Mouse (Mus musculus): ENCODE measurements around the gene Fkbp2.

Gene Fkbp2

DNA sequence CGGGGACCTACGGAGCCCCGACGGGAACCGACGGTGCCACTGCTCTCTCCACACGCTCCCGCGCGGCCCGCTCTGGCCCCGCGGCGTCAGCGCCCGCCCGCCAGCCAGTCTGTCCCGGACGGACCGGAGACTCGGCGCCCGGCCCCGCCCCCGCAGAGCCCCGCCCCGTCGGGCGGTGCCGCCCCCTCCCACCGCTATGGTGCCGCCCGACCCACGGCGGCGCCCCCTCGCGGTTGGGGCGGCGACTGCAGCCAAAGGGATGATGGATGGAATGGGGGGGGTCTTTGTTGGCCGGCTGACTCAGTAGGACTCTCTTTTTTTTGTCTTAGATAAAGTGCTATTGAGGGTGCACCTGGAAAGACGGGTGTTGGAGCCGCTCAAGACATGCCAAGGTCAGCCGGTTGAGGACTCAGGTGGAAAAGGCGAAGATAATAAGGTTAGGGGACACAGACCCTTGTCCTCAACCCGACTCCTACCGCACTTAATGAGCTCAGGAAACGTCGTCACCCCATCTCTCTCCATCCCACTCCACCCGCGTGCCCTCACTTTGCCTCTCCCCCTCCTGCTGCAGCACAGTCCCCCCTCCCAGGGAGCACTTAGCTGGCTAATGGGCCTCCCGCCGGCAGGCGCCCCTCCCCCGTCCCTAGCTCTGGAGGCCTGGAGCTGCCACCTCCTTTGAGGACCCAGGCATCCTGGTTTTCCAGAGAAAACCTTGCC is 10.5 kb downstream of the Fkbp2 start:
- no peak for DNase-seq

DNA sequence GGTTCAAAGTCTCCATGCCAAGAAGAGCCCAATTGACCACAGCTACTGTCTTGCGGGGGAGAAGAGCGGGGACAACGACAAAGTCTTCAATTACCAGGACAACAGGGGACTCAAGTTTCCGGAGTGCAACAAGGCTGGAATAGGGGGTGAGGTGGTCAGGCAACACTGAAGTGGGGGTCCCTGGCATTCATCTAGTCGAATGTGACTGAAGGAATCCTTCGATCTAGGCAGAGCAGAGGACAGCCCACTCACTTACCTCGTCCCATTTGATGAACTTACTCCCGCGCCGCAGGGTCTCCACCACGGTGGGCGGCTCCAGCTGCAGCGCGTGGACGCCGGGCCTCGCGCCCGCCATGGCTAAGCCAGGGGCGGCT is 11.0 kb downstream of the Fkbp2 start:
- DNase-seq, result no peak

DNA sequence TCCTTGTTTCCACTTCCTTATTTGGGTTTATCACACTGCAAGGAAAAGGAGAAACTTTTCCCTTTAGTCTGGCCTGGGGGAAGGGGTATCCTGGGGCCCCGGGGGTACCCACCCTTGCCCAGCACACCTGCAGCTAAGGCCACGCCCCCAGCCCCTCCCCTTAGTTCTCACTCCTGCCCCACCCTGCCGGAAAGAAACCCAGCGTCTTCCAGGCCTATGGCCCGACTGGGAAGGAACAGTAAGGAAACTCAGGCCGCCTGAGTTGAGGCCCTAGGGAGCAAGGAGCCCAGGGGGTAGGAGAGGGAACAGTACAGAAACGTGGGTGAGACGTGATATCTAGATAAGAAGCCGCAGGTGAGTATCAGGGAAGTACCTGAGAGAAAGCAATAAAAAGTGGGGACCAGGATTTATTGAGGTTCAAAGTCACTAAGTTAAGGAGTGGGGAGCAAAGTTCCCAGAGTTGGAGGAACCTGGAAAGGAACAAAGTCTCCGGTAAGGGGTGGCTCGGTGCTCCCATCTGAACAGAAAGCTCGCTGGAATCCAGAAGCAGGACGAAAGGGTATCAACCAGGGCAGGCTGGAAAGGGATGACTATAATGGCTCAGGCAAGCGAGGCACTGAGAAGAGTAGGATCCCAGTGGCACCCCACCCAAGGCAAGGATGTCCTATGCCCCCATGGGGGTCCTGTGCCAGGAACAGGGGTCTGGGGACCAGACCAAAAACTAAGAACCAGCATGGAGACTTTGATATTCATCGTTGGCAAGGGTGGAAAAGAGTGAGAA is 11.6 kb downstream of the Fkbp2 start:
- no peak for DNase-seq

DNA sequence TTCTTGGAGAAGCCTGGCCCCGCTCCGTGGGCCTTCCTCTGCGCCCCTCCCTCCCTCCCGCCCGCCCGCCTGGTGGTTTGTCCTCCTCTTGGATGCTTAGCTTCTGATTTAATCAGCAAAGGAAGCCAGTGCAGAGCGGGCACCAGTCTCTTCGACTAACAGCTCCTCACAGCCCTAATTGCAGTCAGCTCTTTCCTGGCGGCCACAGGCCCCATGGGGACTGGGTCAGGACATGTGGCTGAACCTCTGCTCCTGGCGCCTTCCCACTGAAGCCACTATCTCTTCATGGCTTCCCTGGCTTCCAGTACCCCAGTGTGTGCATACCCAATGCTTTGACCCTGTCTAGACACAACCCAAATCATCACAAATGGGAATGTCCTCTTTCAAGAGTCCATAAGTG is 23.8 kb downstream of the Fkbp2 start:
- no peak for DNase-seq

DNA sequence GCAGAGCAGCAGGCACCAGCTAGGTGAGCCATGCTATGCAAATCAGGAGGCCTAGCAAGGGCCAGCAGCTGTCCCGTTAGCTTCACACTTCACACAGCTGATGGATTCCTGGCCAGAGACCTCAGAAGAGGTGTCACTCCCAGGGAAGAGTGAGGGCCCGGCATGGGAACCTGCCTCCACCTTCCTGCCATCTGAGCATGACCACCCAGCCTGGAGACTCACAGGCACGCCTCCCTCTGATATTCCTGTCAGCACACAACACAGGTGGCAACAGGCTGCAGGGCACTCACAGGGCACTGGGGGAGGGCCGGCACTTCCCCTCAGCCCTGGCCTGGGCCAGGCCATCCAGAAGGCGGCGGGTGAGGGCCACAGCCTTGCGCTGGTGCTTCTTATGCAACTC is 24.9 kb downstream of the Fkbp2 start:
- DNase-seq, result no peak

DNA sequence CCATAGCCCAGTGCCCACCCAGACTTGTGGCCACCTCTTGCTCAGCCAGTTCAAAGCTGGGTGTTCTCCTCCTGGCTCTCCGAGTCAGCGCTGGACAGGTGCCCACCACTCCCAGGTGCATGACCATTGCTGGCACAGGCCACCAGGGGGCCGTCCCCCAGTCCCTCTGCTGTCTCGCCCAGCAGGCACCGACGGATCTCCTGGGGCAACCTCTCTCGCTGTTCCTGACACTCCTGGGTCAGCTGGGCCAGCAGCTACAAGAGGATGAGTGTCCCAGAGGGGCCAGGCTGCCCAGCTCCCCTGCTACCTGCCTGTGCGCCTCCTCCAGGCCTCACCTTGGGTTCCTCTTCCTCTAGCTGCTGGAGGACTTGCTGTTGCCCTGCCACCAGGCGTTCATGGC is 26.3 kb downstream of the Fkbp2 start:
- DNase-seq, result no peak

DNA sequence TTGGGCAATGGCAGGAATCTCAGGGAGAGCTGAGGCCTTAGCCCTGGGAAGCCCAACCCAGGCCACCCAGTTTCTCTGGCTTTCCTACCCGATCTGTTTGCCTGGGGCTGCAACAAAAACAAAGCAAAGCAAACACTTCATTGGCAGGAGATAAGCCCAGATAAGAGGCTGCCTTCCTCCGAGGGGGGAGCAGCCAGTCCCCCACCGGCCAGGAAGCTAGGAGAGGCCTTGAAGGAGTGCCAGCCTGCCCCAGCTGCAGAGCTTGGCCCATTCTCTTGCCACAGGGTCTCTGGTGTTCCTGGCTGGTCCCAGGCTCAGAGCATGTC is 27.6 kb downstream of the Fkbp2 start:
- DNase-seq, result no peak

DNA sequence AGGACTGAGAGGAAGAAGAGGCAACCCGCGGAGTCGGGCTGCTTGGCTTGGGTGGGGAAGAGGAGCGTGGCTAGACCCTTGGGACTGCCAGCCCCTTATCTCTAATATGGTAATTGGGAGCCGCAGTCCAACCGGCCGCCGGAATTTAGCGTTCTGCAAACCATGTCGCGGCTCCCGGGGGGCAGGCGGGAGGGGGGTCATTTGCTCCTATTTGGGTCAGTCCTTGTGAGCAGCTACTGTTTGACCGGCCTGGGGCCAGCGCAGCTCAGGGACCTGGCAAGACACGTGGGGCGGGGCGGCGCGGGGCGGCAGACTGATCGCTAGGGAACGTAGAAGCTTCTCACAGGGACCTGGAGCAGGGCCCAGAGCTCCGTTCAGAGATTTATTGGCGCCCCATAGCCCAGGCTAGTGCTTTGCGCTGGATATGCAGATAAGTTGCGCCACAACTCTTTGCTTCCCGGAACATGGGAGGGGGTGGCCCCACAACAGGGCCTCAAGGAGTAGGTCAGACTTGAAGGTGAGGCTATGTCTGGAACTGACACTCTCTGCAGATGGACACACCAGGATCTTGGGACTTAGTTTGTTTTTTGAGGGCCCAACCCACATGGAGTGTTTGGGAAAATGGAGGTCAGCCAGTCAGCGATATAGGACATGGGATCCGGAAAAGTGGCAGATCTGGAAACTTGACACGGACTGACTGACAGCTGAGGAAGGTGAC is 28.1 kb downstream of the Fkbp2 start:
- peak; percentile 80 for DNase-seq

DNA sequence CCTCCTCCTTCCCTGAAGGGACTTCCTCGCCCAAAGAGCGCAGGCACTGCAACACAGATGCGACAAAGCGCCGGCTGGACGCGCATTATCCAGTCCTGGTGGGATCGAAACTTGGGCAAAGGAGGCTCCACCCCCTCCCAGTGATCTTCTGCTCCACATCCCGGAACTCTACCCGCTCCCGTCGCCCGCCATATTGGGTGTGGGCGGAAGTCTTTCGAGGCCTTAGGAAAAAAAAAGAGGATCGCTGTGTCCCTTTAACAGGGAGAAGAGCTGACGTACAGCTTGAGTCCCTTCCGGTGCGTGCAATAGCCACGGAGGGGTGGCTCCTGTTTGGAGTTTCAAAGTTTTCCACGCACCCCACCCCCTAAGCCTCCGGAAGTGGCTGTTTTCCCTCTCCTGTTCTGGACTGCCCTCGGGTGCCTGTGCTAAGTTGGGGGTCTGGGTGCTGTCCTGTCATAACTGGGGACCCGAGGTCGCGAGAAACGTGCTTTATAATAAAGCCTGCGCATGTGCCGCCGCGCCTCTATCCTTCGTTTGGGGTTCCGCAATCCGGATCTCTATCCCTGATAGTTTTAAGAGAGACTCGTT is 28.8 kb downstream of the Fkbp2 start:
- DNase-seq, result peak; percentile 96

DNA sequence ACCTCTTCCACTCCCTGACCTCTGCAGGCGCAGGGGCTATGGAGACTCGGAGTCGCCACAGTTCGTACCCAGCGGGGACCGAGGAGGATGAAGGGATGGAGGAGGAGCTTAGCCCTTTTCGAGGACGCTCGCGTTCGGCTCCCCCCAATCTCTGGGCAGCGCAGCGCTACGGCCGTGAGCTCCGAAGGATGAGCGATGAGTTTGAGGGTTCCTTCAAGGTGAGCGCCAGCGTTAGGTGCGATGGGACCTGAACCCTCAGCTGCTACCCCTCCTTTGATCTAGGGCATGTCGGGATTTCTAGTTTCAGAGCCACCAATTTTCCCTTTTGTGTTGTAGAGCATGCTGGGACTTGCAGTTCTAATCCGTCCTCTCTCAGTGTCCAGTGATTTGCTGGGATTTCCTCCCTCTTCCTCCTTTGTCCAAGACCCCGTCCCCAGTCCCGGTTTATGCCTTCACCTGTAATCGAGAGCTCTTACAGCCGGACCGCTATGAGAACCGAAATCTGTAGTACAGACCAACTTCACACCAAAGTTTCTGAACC is 29.6 kb downstream of the Fkbp2 start:
- DNase-seq, result peak; percentile 66

DNA sequence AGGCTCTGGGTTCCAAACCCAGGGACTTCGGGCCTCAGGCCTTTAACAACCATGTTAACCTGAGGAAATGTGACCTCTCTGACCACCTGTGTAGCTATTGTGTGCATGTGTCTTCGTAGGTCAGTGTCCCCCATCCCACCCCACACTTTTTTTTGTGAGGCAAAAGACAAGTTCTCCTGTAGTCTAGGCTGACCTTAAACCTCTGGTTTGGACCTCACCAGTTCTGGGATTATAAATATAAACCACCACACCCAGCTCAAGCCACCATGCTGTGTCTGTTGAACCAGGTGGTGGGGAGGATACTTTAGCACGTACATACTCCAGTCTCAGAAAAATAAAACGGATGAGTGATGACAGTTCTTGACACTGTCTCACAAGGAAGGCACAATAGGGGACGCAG is 30.4 kb downstream of the Fkbp2 start:
- no peak for DNase-seq

DNA sequence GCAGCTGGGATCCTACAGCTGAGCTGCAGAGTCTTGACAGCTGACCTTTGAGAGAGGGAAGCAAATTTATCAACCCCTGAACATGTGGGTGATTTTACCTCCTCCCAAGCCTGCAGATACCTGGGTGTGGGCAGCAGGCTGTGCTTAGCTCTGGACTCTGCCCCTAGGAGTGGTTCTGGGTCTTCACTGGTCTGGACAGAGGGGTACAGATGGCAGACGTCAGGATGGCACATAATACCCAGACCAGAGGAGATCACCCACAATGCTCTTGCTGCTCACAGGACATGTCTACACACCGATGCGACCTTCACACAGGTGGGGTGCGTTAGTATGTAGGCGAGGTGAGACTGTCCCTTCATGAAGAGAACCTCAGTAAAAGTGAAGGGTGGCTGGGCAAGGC is 30.8 kb downstream of the Fkbp2 start:
- no peak for DNase-seq

DNA sequence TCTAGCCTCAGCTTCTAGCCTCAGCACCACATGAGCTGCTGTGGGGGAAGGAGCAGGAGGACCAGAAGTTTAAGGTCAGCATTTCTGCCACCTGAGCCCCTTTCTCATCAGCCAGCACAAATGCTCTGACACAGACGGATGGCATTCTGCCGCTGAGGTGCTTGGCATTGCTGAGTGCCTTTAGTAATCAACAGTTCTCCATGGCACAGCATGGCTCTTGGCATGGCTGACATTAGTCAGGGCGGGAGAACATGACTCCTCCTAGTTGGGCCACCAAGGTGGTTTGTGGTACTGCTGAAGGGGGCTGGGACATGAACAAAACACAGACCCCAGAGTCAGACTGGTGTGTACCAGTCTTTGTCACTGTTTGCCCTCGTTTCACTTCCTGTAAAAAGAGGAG is 32.1 kb downstream of the Fkbp2 start:
- no peak for DNase-seq

DNA sequence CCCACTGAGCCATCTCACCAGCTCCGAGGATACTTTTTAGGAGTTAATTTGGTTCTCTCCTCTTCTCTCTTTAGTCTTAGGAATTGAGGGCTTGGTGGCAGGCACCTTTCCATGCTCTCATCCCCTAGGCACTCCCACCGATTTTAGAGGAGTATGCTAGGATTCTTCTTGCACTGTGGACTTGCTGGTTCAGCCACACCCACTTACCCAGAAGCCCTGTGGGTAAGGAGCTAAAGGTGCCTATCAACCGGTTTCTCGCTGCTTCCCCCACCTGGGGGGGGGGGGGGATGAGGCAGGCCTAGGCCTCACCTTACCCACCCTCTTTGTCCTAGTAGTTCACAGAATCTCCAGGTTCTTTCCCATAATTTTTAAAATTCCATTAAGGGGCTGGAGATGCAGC is 32.6 kb downstream of the Fkbp2 start:
- no peak for DNase-seq

DNA sequence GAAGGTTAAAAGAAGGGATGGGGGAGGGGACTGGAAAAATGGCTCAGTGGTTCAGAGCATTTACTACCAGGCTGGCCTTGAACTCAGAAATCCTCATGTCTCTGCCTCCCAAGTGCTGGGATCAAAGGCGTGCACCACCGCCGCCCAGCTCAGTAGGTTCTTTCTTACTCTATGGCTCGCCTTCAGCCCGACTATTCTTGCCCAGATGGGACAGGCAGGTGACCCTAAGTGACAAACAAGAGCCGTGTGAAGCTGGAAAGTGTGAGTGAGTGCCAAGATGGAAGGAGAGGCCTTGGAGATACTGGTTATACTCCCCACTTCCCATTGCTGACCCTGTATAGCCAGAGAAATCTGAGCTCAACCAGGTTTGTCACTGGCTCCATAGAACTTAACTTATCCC is 36.6 kb downstream of the Fkbp2 start:
- no peak for DNase-seq

DNA sequence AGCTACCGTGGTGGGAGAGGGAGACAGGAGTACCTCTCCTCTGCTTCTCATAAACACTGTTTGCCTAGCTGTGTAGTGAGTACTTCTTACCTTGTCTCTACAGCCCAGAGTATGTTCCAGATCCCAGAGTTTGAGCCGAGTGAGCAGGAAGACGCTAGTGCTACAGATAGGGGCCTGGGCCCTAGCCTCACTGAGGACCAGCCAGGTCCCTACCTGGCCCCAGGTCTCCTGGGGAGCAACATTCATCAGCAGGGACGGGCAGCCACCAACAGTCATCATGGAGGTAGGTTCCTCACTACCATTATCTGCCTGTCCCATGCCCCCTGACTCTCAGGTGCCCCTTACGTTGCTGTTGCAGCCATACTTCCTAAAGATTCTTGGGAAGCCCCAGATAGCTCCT is 37.5 kb downstream of the Fkbp2 start:
- no peak for DNase-seq

DNA sequence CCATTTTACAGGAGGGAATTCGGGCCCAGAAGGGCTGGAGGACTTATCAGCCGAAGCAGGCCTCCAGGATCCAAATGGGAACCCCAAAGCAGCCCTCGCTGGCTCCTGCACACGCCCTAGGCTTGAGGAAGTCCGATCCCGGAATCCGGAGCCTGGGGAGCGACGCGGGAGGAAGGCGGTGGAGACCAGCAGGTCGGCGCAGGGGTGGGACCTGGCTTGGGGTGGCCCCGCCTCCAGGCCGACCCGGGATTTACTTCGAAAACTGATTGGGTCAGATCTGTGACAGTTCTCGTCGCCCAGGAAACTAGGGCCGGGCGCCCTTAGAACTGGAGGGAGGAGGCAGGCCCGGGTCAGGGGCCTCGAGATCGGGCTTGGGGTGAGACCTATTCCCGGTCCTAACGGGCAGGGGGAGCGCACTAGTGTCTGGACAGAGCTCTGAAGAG is 38.0 kb downstream of the Fkbp2 start, which contains the start of gene Gpr137:
TSS of gene Gpr137 (minus strand) at position 232 of the 443 bp plus-strand sequence.
- DNase-seq, result peak; percentile 96

DNA sequence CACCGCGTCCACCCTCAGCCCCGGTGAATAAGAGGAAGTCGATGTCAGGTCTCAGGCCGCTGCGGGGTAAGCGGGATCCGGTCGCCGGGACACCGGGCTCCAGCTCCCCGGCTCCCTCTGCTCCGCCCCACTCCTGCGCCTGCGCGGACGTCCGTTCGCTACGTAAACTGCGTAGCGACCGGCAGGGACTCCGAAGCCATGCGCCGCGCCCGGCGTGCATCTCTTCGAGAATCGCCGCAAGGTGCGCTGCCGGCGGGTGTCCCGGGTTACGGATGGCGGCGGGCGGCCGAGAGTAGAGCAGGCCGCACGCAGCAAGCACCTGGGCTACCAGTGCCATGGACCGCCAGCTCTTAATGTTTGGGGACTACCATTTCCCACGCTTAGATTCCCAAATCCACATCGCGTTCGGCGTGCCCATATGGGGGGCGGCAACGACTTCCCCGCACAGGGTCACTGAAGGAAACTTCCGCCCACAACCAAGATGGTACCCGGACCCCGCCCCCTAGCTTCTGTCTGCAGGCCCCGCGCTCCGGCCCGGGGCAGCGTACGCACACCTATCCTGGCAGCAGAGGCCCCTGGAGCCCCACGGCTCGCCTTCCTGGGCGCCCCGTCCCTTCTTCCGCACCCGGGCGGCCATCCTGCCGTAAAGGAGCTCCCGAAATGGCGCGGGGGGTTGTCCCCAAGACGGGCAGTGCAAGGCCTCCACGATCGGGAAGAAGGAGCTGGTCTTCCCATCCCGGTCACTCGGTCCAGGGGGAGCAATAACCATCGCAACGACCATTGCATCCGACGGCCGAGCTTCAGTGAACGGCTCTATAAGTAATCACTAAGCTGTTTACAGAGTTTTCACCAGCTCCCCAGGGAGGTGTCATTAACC is 38.7 kb downstream of the Fkbp2 start, which contains the start of gene Bad:
TSS of gene Bad (plus strand) at position 490 of the 877 bp plus-strand sequence.
- peak; percentile 90 for DNase-seq

DNA sequence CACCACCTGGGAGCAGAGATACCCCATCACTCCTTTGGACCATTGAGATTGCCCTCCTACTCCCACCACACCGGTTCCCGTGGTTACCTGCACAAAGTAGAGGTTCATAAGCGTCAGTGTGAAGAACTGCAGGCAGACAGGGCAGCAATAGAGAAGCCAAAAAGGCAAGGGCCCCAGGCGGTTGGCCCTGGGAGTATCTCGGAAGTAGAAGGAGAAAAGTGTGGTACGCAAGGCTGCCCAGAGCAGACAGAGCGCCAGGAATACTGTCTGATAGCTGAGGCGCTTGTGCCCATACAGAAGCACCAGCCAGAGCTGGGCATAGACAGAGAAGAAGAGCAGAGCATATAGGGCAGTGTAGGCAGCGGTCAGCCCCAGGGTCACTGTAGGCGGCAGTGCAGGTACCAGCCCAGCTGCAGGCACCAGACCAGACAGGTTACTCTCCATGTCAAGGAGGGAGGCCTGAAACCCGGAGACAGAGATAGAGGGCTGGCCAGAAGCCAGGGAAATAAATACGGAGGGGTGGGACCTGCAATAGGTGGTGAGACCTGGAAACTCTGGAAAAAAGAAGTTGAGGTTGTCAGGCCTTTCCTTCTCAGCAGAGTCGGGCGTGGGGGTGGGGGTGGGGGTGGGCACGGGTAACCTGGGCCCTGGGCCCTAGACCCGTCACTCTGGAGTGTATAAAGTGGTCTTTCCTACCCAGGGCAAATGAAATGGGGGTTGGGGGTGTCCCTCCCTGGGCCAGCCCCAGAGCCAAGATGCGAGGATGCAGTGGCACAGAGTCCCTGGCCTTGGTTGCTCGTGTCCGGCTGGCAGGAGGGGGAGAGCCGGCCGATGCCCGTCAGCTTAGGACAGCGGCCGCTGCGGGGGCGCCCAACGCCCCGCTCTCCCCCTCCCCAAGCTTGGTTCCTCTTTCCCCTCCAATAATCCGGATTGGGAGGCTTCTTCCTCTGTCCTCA is 39.6 kb downstream of the Fkbp2 start:
- no peak for DNase-seq

DNA sequence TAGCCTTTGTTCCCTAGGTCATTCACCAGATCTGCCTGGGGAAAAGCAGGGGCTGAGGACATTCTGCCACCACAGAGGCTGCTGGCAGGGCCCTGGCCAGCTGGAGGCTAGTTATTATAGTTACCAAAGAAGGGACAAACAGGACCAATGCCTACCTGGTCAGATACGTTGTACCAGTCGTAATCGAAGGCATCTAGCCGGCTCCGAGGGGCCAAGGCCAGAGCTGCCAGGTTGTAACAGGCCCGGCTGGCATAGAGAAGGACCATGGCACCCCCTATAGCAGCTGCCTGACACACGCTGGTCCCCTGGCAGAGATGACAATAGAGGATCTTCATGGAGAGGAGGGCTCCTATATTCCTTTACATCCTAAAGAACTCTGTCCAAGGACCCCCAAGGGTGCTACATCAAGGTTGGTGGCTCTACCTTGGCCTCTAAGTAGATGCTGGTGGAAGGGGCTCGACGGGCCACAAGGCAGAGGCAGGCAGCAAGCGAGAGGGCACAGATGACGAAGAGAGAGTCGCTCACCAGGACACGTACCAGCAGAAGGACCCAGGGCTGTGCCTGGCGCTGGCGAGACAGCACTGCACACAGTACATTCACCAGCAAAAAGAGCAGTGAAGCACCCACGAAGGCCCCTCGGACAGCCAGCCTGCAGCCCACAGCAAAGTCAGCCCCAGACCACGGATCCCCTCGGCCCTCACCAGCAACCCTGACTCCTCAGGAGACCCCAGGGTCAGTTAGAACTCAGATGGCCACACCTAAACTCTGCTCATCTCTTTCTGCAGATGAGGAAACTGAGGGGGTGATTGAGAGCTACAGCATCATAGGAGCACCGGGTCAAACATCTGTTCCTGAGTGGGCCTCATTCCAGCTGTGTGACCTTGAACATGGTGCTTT is 40.9 kb downstream of the Fkbp2 start:
- DNase-seq, result no peak

All from layer of hippocampus, adult 9-11 months (tissue).